Mouse (Mus musculus) NIH3T3 (cell line): Measurements from ENCODE around the gene Prkca.

ENCODE experiments used
- DNase-seq: peaks from one replicate; pipeline ENCODE4 v3.0.0-alpha.2; 2012; ENCODE audit warnings: low read depth

Prkca gene

DNA sequence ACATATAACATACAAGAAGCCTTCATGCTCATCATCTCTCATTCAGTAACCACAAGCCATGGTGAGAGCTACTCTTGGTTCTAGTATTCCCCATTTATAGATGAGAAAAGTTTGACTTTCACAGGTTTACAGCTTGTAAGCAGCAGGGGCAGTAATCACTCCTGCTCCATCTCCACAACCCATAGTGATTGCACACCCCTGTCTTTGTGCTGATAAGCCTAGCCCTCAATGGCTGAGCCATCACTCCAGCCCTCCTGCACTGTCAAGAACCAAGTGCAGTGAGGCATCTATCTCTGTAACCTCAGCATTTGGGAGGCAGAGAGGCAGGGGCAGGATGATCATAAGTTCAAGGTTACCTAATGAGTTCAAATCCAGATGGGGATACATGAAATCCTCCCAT, 48.4 kb downstream of the Prkca start:
- no peak for DNase-seq

DNA sequence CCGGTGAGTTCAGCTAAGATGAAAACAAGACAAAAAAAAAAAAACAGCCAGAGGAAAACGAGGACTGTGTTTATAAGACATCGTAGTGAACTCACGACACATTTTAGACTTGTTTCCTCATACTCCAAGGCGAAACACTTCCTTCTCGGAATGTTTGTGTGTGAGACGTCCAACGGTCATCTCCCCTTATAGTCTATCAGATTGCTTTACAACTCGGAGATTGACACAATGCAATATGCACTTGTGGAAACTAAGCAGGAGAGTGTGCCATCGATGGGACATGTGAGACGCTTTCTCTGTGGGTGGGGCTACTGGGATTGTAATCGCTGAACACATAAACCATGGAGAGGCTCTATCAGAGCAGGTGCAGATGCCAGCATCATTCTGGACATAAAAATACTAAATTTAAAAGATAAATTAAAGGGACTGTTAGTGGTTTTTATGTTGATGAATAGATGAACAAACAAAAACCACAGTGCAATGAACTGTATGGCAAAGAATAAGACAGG, 49.4 kb downstream of the Prkca start:
- no peak for DNase-seq

DNA sequence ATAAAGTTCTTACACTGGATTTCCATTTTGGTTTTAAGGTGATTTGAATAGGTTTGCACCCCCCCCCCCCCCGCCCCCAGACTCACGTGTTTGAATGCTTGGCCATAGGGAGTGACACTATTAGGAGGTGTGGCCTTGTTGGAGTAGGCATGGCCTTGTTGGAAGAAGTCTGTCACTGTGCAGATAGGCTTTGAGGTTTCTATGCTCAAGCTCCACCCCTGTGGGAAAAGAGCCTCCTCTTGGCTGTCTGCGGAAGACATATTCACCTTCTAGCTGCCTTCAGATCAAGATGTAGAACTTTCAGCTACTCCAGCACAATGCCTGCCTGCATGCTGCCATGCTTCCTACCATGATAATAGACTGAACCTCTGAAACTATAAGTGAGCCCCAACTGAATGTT, 49.9 kb downstream of the Prkca start:
- no peak for DNase-seq

DNA sequence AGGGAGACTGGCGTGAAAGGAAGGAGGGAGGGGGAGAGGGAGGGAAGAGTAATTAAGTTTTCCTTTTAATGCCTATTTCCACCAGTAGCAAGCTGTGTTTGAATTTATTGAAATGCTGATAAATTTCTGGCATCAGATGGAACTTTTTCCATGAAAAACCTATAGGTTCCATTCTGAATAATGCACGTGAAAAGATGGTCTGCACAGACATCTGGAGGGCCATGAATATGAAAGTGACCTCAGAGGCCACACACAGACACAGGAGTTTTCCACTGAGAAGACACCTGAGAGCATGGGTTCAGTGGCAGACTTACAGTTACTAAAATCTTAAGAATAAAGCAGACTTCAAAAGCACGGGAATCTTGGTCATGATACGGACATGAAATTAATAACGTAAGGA, 54.5 kb downstream of the Prkca start:
- no peak for DNase-seq

DNA sequence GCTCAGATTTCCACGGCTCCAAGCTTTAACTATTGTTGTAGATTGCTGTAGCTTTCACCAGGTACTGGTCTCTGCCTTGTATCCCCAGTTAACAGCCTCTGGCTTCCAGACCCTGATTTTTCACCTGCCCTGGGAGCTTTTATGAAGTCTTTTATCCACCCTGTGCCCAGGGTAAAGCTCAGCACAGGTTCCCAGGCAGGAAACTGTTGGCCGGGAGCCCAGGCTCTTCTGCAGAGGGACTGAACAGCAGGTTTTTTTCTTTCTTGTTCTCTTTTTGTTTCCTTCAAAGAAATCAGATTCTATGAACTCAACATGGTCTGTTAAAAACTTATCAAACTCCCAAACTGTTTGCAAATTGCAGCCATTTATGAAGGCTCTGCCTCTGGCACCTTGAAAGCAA, 56.4 kb downstream of the Prkca start:
- DNase-seq, result peak; percentile 31

DNA sequence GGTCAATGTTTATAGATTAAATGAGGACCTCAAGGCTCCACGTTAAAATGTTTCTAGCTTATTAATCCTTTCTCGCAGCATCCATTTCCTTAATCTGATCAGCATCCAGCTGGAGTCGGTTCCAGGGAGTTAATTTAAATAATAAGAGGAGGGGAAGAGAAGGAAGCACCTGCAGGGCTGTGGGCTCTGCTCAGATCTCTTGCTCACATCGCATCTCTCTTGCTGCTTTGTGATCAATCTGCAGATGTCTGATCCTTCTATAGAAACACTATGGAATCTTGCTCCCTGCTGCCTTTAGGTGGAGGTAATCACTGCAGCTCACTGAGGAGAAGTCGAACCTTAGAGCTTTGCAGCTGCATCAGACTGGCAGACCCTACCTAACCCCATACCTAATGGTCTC, 58.7 kb downstream of the Prkca start:
- DNase-seq, result no peak

DNA sequence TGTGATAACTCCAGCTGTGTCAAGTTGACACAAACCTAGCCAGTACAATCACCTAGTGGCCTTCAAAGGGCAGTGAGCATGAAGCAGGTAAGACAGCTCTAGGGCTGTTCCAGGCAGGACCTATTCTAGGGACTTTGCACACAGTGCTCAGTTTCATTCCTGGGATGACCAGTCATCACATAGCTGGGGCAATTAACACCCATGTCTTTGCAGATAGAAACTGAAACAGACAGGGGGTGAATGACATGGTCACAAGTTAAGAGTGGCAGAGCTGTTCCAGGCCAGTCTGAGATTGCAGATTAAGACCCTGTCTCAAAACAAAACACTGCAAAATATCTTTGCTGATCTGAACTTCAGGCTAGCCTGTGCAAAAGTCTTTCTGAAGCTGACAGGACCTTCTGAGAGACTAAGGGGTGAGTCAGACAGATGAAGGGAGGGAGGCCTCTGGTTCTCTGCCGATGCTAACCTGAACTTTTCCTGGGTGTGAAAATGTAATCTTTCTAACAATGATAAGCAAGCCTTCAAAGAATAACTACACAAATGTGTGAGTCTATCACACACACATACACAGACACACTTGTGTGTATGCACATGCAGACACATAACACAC, 60.8 kb downstream of the Prkca start:
- peak; percentile 47 for DNase-seq

DNA sequence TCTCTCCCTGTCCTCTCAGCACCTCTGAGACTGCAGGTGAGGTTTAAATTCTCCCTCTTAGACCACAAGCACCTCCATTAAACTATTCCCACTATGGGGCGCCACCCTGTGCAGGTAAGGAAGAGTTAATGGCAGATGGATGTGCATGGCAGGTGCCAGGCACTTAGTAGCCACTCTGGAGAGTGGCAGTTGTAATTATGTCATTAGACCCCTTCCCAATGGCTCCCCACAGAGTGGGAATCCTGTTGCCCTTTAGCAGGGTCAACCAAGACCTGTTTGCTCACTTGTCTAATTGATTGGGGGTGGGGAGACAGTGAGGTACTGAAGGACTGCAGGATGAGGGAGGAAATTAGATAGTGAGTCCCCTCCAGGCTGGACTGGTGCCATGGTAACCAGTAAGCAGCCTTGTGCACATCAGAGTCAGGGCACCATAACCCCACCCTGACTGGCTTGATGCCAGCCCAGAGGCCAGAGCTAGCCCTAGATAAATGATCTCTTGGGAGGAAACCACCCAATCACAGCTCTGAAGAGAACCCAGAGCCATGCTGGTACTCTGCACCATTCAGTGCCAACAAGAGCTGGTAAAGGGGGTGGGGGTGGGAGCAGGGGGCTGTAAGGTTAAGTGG, 63.9 kb downstream of the Prkca start:
- DNase-seq, result no peak

DNA sequence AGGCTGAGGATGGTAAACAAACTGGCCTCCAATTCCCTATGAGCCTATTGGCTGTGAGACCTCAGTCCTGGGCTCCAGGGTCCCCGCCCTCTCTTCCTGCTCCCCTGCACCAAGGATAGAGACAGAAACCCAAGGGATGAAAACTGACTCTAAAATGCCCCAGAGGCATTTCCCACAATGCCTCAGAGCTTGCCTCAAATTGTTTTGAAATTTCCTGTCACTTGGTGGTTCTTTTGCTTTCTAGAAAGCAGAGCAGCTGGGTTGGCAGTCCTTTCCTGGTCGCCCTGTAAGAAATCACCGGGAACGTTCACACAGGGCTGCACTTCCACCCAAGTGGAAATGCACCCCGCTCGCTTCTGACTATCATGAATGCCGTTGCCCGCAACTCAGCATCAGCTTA, 66.6 kb downstream of the Prkca start:
- peak; percentile 35 for DNase-seq

DNA sequence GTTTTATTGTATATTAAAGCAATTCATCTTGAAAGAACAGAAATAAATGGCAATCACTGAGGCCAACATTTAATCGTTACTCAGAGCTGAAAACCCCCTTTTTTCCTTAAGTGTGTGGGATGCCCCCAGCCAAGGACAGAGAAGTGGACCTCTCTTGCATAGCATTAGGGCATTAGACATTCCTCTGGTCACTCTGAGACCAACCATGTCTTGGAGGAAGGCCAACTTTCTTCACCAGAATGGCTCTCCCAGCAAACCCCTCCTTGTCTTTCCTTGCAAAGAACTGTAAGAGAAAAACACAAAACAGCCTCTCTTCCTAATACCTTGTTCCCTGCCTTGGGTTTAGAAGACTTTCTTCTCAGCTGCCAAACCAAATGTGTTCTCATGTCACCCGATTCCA, 67.6 kb downstream of the Prkca start:
- DNase-seq, result peak; percentile 31

DNA sequence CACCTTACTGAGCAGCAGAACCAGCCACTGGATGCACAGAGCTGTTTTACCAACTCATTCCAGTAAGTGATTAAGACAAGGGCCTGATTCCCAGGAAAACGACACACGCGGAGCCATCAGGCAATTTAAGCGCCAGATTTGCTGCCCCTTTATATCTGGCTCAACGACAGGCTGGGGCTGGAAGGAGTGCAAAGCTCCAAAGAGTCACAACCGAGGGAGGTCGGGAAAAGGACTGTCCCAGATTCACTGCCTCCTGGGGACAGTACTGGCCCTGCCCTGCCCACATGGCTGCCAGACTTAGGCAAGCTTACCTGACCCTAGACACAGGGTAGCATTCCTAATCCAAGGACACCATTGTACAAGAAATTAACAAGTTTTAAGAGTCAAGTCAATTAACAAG, 69.7 kb downstream of the Prkca start:
- DNase-seq, result no peak

DNA sequence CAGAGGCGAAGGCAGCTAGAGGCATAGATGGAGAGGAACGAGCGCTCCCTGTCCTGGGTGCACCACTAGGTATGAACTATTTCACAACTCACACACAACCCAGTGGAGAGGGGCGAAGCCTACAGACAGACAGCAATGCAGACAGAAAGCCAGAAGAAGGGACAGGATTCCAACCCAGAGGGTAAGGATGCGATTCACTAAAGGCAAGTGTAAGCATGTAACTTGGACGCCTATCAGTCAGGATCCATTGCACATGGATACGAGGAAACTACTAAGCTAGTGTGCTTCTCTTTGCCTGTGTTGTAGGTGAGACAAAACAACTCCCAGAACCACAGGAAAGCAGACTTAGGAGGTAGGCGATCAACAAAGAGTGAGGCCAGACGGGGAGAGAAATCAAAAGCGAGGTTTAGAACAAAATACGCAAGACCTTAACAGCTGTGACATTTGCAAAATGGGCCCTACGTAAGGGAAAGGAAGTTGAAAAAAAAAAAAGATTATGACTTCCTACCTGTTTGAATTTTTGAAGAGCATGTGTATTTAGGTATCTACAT, 70.2 kb downstream of the Prkca start:
- no peak for DNase-seq

DNA sequence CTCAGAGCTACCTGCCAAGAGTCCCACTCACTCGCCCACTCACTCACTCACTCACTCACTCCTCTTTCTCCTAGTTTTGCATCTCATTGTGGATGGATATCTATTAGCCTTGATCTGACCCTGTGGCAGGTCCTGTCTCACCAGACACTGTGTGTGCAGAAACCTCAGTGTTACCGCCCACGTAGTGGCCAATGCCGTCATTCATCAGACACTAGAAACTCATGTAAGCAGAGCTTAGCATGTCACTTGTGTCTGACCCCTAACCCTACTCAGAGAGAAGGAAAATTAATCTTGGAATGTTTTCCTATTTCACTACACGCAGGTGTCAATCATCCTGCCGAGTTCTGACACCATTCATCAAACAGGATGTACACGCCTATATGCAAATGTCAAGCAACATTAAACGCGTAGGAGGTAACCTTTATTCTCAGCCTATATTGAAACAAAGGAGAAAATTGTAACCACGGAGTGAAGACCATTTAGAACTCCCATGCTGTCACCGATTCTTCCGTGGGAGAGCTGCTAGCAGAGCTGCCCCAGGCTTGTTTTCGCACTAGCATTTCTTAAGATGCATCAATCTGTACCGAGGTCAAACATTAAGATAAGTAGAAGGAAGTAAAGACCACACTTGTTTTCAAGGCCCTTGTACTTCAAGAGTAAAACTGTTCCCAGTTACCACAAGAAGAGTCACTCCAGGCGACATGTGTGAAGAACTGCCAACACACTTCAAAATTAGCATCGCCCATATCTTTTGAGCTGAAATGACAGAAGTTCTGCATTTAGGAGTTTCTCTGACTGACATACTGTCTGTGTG, 70.9 kb downstream of the Prkca start:
- DNase-seq, result no peak

DNA sequence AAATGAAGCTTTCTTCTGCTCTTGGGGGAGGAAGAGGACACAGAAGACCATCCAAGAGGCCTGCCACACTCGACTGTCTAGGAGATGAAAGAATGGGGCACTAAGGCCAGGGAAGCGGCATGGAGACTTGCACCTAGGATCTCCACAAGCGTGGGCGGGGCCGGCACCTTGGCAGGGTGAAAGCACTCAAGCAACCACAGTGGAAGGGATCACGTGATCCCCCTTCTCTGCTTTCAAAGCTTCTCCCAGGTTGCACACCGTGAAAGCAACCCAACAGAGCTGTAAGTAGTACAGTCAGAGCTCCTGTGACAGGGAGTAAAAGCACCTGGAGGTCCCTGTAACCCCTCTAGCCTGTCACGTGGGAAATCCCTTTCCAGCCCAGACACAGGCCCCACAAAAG, 72.4 kb downstream of the Prkca start:
- no peak for DNase-seq

DNA sequence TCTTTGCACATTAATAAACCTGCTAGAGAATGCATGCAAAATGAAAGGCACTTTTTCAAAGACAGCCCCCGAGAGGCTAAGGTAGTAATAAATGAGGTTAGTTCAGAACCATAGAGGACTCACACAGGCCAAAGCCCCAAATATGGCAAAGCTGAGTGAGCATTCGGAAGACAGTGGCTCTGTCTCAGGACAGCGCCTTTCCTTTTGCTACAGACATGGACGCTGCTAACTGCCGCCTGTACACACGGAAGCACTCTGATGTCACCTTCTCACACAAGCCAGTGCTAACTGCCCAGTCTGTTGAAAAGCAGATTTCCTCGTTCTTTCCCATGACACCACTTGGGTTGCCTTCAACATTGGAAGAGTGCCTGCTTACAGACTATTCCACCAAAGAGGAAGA, 74.2 kb downstream of the Prkca start:
- no peak for DNase-seq

DNA sequence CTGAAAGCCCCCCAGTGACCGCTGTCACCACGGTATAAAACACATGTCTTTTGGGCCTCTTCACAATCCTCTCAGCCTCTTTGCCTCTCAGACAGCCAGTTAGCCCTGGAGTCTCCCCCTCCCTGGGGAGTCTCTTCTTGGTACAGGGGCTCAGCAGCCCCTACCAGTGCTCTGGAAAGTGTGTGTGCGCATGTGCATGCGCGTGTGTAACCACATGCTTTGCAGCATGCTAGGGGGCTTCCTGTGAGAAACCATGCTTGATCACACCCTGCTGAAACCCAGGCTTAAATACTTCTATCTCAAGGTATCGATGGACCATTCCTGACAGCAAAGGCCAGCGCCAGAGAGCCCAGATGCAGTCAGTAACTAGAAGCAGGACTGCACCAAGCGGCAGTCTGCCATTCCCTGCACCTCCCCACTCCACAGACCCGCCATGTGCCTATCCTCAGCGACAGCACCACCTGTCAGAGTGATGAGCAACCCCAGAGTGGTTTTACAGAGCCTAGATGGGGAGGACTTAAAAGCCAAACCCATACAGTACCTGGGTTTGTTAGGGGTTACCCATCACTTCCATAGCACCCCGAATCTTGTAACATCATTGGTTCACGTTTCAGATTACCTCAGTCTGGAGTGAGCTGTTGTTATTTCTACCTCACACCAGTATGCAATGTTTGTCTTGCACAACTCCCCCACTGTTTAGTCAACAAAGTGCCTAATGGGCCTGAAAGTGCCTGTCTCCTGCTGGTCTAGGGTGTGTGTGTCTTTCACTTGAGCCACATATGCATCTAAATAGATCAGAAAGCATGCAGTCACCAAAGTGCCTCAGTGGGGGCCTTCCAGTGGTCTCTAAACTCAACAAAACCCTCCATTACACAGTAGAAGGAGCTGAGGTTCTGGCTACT, 75.1 kb downstream of the Prkca start:
- peak; percentile 42 for DNase-seq

DNA sequence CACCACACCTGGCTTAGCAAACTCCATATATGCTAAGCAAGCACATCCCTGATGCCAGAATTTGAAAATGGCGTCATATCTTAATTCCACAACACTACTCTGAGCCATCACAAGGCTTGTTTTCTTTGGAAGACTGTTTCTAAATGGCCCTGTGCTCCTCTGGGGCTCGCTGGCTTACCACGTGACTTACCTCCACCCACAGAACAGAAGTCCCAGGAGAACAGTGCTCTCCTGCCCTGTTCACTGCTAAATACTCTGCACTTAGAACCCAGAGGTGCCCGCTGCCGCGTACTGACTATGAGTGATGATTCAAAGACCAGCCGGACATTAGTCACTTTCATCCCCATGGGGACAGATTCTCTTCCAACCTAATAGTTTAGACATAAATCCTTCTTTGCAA, 75.9 kb downstream of the Prkca start:
- DNase-seq, result peak; percentile 70

DNA sequence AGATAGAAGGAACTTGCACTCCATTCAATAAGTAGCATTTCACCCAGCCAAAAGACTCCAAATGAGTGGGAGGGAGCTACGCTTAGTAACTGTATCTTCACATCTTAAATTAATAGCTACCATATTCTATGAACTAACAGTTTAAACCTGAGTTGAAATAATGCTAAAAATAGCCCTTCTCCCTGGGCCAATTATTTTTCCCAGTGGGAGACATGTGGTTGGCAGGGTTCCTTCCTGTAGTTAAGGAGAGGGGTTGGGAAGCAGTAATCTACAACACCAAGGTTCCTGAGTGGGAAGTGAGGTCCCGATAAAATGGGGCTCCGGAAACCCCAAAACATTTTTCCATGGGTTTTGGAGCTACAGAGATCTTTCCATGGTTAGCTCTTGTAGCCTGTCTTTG, 76.7 kb downstream of the Prkca start:
- DNase-seq, result peak; percentile 81

DNA sequence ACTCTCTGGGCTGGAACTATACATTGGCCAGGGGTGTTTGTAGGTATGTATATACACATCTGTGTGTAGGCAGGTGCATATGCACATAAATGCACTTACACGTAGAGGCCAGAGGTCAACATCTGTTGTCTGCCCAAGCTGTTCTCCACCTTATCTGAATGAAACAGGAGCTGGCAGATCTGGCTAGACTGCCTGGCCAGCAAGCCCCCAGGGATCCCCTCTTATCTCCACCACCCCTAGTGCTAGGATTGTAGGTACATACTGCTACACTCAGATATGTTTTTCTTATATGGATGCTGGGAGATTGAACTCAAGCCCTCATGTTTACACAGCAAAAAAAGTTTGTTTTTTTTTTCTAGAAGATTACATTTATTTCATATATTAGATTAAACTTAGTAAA, 79.9 kb downstream of the Prkca start:
- no peak for DNase-seq

DNA sequence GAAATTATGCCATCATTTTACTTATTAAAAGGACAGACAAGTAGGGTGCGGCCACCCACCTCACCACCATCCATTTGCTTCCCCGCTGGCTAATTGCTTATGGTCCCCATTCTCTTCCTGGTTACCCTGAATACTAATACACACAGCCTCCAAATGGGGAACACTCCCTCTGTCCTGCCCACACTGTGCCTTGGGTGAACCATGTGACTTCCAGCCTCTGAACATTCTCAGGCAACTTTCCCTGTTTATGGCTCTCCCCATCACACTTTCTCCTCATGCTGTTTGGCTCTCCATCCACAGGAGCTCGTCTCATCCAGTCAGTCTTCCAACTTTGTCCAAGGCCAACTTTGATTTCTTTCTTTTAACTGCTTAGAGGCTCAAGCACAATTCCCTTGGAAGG, 80.3 kb downstream of the Prkca start:
- DNase-seq, result no peak

DNA sequence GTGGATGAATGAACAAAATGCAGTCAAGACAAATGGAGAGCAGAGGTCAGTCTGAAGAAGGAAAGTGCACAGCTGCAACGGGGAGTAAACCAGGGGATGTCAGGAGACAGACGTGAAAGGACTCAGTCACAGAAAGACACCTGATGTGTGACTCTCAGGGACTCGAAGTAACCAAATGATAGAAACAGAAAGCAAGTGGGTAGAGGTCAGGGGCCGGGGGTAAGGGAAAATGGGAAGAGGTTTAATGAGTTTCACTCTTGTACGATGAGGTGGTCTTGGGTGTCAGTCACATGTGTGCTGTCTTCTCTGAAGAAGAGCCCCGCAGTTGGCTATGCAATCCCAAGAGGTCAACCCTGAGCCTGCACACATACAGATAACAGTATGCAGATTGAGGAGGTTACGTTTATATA, 82.0 kb downstream of the Prkca start:
- DNase-seq, result no peak
